Mouse (Mus musculus) stomach, postnatal 0 days (tissue): ENCODE measurements around the gene Art2b.

ENCODE experiments used
- CTCF ChIP-seq: IDR thresholded peaks from 2 replicates; pipeline ENCODE4 v1.5.1; 2016; ENCODE audit warnings: antibody characterized with exemption, low read depth, mild to moderate bottlenecking, moderate library complexity
- EP300 ChIP-seq: optimal IDR thresholded peaks from 2 replicates; pipeline ENCODE3; 2016; ENCODE audit warnings: antibody characterized with exemption

- no peak for TF ChIP-seq EP300
- TF ChIP-seq CTCF: no peak
These were observed 44.7 kb downstream of the Art2b start for GRCm38 (mm10) chr7:101540684-101541083.
